Mouse (Mus musculus): ENCODE data around the gene Mrtfb. TPM values are rescaled to one million over a fixed set of nuclear protein-coding genes. Genes with fewer than 3 reads are reported as not detected.

The Mrtfb gene
- 9.0 and 11.3 TPM in 2 replicates for polyA plus RNA-seq (2012; rRNA removed)

DNA sequence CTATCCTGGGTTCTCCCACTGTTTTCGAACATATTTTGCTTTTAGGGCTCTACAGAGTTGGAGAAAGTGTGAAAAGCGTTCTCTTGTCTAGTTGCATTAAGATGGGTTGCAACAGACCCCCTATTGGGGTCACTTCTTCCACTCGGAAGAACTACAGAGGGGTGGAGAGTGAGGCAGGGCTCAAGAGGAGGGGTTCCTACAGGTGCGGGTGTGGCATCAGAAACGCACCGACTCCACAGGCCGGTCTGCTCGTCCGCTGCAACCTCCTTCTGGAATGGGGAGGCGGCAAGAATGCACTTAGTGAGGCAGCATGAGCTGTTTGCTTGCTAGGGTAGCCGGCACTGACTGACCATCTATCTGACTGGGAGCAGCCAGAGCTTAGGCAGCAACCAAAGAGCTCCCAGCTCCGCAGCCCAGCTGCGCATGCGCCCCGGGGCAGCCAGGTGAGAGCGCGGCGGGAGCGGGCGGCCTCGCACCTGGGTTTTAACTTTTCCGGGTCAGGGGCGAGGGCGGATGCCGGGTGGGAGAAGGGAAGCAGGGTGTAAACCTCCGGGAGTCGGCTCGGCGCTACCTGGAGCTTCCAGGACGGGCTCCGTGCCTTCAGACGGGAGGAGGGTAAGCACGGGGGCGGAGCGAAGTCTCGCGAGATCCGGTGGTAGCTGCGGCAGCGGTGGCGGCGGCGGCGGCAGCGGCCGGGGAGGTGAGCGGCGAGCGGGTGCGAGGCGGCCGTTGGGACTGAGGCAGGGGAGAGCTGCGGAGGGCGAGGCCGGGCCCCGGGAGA is at the start of gene Mrtfb:
Mrtfb (plus strand) TSS at position 627 of the 781 bp plus-strand sequence.

Other genes with a start within 250 kb of the Mrtfb start
- gene Ercc4, start 146.8 kb upstream of the Mrtfb start, polyA plus RNA-seq (2012; rRNA removed): 20.3 and 22.1 TPM in 2 replicates

All from ovary, adult 2 months (tissue).